Mouse (Mus musculus): ENCODE data around the gene Slc25a41. TPM values are rescaled to one million over a fixed set of nuclear protein-coding genes. Genes with fewer than 3 reads are reported as not detected.

Gene Slc25a41
- polyA plus RNA-seq, 1 experiment from 2014 or later, result not detected

DNA sequence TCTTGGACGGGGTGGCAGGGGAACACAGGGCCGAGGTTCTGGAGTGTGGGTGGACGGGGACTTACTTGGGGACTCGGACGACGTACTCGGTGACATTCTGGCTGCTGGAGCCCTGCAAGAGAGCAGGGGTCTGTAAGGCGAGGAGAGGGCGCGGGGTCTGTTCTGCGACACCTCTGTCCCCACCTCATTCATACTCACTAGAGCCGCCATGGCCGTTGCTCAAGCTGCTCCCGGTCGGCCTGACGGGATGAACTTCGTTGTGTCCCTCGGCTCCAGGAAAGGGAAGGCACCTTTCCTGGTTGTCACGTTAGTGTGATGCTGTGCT, 30.6 kb downstream of the Slc25a41 start:
- H3K4me2 ChIP-seq, result peak overlapping the region; percentile 75
- peak overlapping the region; percentile 74 for H3K4me3 ChIP-seq
- H3K9ac ChIP-seq, result peak overlapping the region; percentile 82
- peak; percentile 3; the same call in 1 of the 2 replicates for ATAC-seq (ENCODE audit: extremely low read depth, insufficient number of reproducible peaks, low FRiP score, low TSS enrichment)
- H3K36me3 ChIP-seq, result peaks cover 37% of the 10 kb centered on the region
- under 1% methylated on average over 19 of the region's 19 CpGs for WGBS
- H3K9me3 ChIP-seq, result no peaks in the 10 kb centered on the region
- H3K27me3 ChIP-seq (replicated peaks), result no peaks in the 10 kb centered on the region
- peak overlapping the region; percentile 83 for H3K27ac ChIP-seq (replicated peaks)
- peaks cover 20% of the 10 kb centered on the region for H3K4me1 ChIP-seq

DNA sequence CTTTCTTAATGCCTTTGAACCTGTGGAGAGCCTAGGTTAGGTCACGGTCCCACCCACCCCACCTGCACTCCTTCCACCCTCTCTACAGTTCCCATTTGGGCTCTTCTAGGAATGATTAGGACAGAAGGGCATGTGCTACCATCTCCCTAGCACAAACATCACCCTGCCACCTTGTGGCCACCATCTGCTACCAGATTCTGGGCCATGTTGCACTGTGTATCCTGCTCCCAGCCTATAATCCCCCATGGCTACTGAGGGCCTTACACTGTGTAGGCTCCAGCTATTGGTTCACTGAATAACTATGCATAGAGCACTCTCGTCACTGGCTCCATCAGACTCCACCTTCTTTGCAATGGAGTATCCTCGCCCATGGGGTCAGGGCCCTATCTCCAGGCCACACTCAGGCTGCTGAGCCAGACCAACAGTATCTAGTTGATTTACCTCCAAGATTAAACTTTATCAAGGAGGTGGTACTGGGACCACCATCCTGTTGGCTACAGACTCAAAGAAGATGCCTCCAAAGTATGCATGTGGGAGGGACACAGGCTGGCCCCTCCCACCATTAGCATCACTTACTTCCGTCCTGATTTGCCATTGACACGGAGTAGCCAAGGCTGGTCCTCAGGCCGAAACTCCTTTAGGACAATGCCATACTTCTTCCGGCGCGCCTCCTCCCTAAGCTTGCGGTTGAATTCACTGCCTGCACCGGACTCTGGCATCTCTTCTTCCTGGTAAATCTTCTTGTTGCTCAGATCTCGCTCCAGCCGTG, 34.1 kb downstream of the Slc25a41 start:
- Histone ChIP-seq H3K9ac (no peak overlapping the region), H3K27ac (replicated peaks) (no peak overlapping the region), H3K27me3 (replicated peaks) (no peaks in the 10 kb centered on the region), H3K4me2 (no peak overlapping the region), H3K36me3 (peaks cover 72% of the 10 kb centered on the region), H3K4me3 (no peak overlapping the region), H3K9me3 (no peaks in the 10 kb centered on the region), H3K4me1 (peaks cover 17% of the 10 kb centered on the region)
- ATAC-seq (ENCODE audit: extremely low read depth, insufficient number of reproducible peaks, low FRiP score, low TSS enrichment), result no peak
- WGBS, result 86% methylated on average over 13 of the region's 13 CpGs

DNA sequence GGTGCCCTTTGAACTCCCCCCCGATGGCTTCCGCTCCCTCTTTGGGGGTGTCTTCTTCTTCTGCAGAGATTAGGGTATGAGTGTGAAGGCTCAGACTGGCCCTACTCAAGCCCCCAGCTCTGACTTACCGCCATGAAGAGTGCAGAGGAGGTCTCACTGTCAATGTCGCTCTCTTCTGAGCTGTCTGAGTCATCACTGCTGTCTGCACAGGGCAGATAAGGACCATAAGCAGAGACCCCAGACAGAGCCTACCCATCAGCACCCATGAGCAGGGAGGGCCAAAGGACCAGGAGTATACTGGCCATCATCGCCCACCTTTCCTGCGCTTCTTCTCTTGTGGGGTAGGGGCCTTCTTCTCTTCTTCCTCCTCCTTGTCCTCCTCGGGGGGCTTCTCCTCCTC, 37.5 kb downstream of the Slc25a41 start:
- Histone ChIP-seq H3K4me3 (no peak overlapping the region), H3K9ac (0 out of 2 replicates have a peak overlapping the region, but pooled peaks have one; percentile 21), H3K4me1 (peaks cover 20% of the 10 kb centered on the region), H3K27ac (replicated peaks) (no peak overlapping the region), H3K4me2 (no peak overlapping the region), H3K27me3 (replicated peaks) (no peaks in the 10 kb centered on the region), H3K36me3 (peaks cover 81% of the 10 kb centered on the region), H3K9me3 (no peaks in the 10 kb centered on the region)
- no peak for ATAC-seq (ENCODE audit: extremely low read depth, insufficient number of reproducible peaks, low FRiP score, low TSS enrichment)
- WGBS, result 67% methylated on average over 7 of the region's 7 CpGs

DNA sequence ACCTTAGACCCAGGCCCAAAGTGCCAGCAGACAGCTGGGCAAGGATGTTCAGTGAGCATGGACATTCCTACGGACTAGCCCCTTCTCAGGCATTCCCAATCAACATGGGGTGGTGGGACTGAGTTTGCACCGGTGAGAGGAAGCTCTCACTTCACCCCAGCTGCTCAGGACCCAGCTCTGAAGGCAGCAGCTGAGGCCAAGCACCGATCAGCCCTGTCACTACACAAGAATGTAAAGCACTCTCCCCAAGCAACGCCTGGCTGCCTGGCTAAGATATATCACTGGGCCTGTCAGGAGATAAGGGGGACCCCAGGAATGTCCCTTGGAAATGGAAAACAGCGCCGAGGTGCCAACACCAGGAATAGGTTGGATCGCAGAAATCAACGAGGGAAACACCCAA, 40.2 kb downstream of the Slc25a41 start:
- H3K27me3 ChIP-seq (replicated peaks), result no peaks in the 10 kb centered on the region
- H3K36me3 ChIP-seq, result peaks cover 62% of the 10 kb centered on the region
- H3K9ac ChIP-seq, result peak overlapping the region; percentile 71
- no peak overlapping the region for H3K4me3 ChIP-seq
- 15% methylated on average over 8 of the region's 8 CpGs for WGBS
- peak overlapping the region; percentile 83 for H3K27ac ChIP-seq (replicated peaks)
- H3K4me2 ChIP-seq, result peak overlapping the region; percentile 38
- ATAC-seq (ENCODE audit: extremely low read depth, insufficient number of reproducible peaks, low FRiP score, low TSS enrichment), result no peak
- H3K4me1 ChIP-seq, result peaks cover 36% of the 10 kb centered on the region
- H3K9me3 ChIP-seq, result no peaks in the 10 kb centered on the region

DNA sequence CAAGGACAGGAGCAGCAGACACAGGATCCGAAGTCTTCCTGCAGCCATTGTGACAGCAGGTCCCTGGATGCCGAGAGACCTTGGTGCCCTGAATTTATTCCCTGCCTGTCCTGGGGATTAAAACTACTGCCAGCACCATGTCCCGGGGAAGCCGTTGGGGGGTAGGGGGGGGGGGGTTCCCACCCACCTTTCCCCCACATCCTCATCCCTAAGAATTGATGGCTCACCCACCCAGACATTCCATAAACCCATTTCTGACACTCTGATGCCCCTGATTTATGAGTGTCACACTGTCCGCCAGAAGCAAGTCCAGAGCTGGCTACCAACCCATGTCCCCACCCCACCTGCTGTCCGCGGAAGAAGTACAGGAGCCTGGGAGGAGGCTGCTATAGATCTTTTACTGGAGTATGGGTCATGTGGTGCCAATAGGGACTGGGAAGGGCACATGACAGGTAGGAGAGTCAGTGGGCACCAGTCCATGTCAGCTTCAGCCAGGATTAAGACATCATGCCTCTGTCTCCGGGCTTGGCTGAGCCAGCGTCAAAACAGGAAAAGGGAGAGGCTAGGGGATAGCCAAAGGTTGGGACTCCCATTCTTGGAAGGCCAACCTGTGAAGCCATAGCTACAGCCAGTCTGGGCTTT, 41.4 kb downstream of the Slc25a41 start, which contains the start of gene Pspn:
TSS of gene Pspn (minus strand) at position 51 of the 642 bp plus-strand sequence.
- Histone ChIP-seq H3K36me3 (peaks cover 62% of the 10 kb centered on the region), H3K9ac (peak within 1 kb of the TSS; percentile 71), H3K4me3 (no peak within 1 kb of the TSS), H3K27ac (replicated peaks) (peak within 1 kb of the TSS; percentile 83), H3K27me3 (replicated peaks) (no peaks in the 10 kb centered on the region), H3K4me1 (peaks cover 36% of the 10 kb centered on the region), H3K4me2 (no peak within 1 kb of the TSS), H3K9me3 (no peaks in the 10 kb centered on the region)
- WGBS, result 78% methylated on average over 9 of the region's 9 CpGs
- ATAC-seq (ENCODE audit: extremely low read depth, insufficient number of reproducible peaks, low FRiP score, low TSS enrichment), result no peak

DNA sequence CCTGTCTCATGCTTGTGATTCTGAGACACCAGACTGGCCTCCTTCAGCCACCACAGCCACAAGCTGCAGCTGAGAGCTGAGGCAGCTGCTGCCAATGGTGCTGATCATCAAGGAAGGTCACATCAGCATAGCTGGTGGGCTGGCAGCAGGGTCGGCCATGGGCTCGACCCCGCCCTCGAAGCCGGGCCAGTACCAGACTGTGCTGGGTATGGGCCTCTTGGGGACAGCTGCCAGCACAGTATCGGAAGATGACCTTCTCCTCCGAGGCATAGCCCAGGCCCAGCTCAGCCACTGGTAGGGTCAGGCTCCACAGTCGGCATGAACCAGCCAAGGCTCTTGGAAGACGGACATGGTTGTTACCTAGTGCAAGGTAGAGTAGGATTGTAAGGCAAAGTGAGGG, 42.0 kb downstream of the Slc25a41 start:
- no peak overlapping the region for H3K4me3 ChIP-seq
- ATAC-seq (ENCODE audit: extremely low read depth, insufficient number of reproducible peaks, low FRiP score, low TSS enrichment), result no peak
- H3K9me3 ChIP-seq, result no peaks in the 10 kb centered on the region
- H3K36me3 ChIP-seq, result peaks cover 62% of the 10 kb centered on the region
- no peak overlapping the region for H3K27ac ChIP-seq (replicated peaks)
- no peaks in the 10 kb centered on the region for H3K27me3 ChIP-seq (replicated peaks)
- peaks cover 36% of the 10 kb centered on the region for H3K4me1 ChIP-seq
- 91% methylated on average over 9 of the region's 9 CpGs for WGBS
- H3K4me2 ChIP-seq, result no peak overlapping the region
- H3K9ac ChIP-seq, result no peak overlapping the region

DNA sequence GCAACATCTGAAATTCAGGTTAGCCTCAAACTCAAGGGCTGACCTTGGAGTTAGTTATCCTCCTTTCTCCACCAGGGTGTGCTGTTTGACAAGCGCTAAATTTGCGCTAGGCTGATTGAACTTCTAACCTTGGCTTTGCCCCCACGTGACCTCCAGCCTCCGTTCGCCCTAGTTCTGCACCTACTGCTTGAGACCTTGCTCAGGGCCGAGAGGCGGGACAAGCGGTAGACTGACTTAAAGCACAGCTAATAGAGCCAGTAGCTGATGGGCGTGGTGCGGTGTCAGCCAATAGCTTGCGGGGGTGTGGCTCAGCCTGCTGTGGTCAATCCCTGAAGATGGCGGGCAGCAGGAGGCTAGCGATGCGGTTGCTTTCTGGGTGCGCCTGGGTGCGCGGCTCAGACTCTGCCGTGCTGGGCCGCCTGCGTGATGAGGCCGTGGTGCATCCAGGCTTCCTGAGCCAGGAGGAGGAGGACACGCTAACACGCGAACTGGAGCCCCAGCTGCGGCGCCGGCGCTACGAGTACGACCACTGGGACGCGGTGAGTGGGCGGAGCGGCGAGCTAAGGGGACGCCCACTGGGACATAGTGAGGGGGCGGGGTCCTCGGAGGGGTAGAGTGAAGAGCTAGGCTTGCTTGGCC, 44.3 kb downstream of the Slc25a41 start, which contains the start of gene Alkbh7:
TSS of gene Alkbh7 (plus strand) at position 311 of the 639 bp plus-strand sequence.
- H3K9me3 ChIP-seq, result no peaks in the 10 kb centered on the region
- no peaks in the 10 kb centered on the region for H3K27me3 ChIP-seq (replicated peaks)
- H3K4me1 ChIP-seq, result peaks cover 36% of the 10 kb centered on the region
- peak within 1 kb of the TSS; percentile 83 for H3K4me2 ChIP-seq
- ATAC-seq (ENCODE audit: extremely low read depth, insufficient number of reproducible peaks, low FRiP score, low TSS enrichment), result peak; percentile 99
- peak within 1 kb of the TSS; percentile 83 for H3K9ac ChIP-seq
- WGBS, result under 1% methylated on average over 38 of the region's 38 CpGs
- peak within 1 kb of the TSS; percentile 83 for H3K27ac ChIP-seq (replicated peaks)
- H3K4me3 ChIP-seq, result peak within 1 kb of the TSS; percentile 85
- peaks cover 64% of the 10 kb centered on the region for H3K36me3 ChIP-seq

DNA sequence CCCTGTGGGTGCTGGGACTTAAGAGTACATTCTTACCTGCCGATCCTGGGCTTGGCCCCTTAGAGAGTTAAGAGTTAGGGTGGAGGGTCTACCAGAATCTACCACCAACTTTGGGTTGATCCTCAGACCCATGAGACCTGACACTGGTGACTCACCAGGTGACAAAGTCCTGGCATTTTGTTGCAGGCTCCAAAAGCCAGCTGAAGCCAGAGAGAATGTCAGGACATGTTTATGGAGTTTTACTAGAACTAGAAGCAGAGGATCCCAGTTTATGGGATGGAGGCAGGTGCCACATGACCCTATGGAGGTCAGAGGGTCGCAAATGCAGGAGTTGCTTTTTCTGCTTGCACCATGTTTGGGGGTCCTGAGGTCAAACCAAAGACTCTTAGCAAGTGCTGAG, 44.9 kb downstream of the Slc25a41 start:
- 75% methylated on average over 2 of the region's 2 CpGs for WGBS
- Histone ChIP-seq H3K36me3 (peaks cover 70% of the 10 kb centered on the region), H3K4me3 (peak overlapping the region; percentile 85; the same call in 1 of the 2 replicates), H3K9me3 (no peaks in the 10 kb centered on the region), H3K4me1 (peaks cover 33% of the 10 kb centered on the region), H3K4me2 (peak overlapping the region; percentile 83), H3K27ac (replicated peaks) (peak overlapping the region; percentile 83; the same call in 1 of the 2 replicates), H3K9ac (peak overlapping the region; percentile 44; the same call in 1 of the 2 replicates), H3K27me3 (replicated peaks) (no peaks in the 10 kb centered on the region)
- no peak for ATAC-seq (ENCODE audit: extremely low read depth, insufficient number of reproducible peaks, low FRiP score, low TSS enrichment)

DNA sequence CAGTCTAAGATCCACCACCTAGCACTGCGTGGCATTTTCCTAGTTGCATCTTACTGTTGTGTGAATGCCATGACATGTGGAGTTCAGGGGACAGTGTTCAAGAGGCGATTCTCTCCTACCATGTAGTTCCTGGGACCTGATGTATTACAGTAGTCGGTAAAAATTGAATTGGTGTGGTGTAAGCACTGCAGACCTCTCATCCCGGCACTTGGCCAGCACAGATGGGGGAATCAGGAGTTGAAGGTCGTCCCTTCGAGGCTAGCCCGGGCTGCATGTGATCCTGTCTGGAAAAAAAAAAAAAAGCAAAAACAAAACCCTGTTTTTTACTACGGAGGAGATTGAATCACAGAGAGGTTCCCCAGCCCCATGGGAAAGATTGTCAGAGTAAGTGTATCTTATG, 46.4 kb downstream of the Slc25a41 start:
- Histone ChIP-seq H3K27me3 (replicated peaks) (no peaks in the 10 kb centered on the region), H3K9ac (no peak overlapping the region), H3K9me3 (no peaks in the 10 kb centered on the region), H3K4me1 (peaks cover 27% of the 10 kb centered on the region), H3K27ac (replicated peaks) (no peak overlapping the region), H3K4me2 (no peak overlapping the region), H3K36me3 (peaks cover 69% of the 10 kb centered on the region), H3K4me3 (no peak overlapping the region)
- WGBS, result 86% methylated on average over 8 of the region's 8 CpGs
- no peak for ATAC-seq (ENCODE audit: extremely low read depth, insufficient number of reproducible peaks, low FRiP score, low TSS enrichment)

DNA sequence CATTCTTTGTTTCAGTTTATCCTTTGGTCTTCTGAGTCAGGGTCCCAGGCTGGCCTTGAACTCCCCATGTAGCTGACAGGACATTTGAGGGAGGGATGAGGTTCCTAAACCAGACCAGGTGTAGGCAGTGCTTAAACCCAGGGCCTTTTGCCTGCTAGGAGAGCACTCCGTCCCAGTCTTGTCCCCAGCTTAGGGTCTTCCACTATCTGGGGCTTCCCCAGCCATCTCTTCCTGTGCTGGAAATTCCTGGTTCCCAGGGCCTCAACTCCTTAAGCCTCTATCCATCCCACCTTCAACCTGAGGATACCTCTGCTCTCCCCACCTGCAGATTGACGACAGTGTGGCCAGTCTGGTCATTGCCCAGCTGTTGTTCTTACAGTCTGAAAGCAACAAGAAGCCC, 50.5 kb downstream of the Slc25a41 start:
- Histone ChIP-seq H3K4me1 (peaks cover 15% of the 10 kb centered on the region), H3K27me3 (replicated peaks) (no peaks in the 10 kb centered on the region), H3K9me3 (no peaks in the 10 kb centered on the region), H3K4me2 (peak overlapping the region; percentile 87), H3K27ac (replicated peaks) (no peak overlapping the region), H3K36me3 (peaks cover 48% of the 10 kb centered on the region), H3K4me3 (peak overlapping the region; percentile 81), H3K9ac (peak overlapping the region; percentile 91)
- ATAC-seq (ENCODE audit: extremely low read depth, insufficient number of reproducible peaks, low FRiP score, low TSS enrichment), result no peak
- 67% methylated on average over 2 of the region's 2 CpGs for WGBS

DNA sequence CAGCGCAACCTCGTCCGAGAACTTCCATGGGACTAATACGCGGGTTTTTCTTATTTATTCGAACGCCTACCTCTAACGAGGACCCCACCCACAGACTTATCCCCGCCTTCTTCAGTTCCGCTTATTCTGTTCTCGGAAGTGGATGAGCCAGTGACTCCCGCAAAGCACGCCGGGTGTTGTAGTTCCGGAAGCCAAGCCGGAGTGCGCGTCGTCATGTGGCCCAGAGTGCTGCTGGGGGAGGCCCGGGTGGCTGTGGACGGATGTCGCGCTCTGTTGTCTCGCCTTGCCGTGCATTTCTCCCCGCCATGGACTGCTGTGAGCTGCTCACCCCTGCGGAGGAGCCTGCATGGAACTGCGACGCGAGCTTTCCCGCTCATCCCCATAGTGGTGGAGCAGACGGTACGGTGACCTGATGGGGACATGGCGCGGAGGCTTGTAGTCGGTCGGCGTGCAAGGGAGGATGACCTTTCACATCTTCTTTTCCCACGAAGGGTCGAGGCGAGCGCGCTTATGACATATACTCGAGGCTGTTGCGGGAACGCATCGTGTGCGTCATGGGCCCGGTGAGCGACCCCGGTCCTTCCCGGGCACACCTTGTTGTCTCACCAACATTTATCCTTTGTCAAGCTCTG, 51.2 kb downstream of the Slc25a41 start, which contains the start of gene Clpp:
TSS of gene Clpp (plus strand) at position 191 of the 632 bp plus-strand sequence.
- Histone ChIP-seq H3K27ac (replicated peaks) (peak within 1 kb of the TSS; percentile 76), H3K4me2 (peak within 1 kb of the TSS; percentile 87), H3K36me3 (peaks cover 40% of the 10 kb centered on the region), H3K9me3 (no peaks in the 10 kb centered on the region), H3K9ac (peak within 1 kb of the TSS; percentile 91), H3K4me1 (peaks cover 15% of the 10 kb centered on the region), H3K27me3 (replicated peaks) (no peaks in the 10 kb centered on the region), H3K4me3 (peak within 1 kb of the TSS; percentile 81)
- WGBS, result under 1% methylated on average over 52 of the region's 52 CpGs
- ATAC-seq (ENCODE audit: extremely low read depth, insufficient number of reproducible peaks, low FRiP score, low TSS enrichment), result peak; percentile 91
